Mouse (Mus musculus) 3134 (cell line): ENCODE results near the gene Golm1.
A peak's percentile ranks its signal among the peaks of the same experiment; 100 is the strongest.
"Not testable (repeated sequence)": the region's sequence is repeated elsewhere in the genome, so short reads cannot be mapped to it uniquely, and the experiment has no call there.

ENCODE experiments used
- DNase-seq: peaks from one replicate; pipeline ENCODE4 v3.0.0-alpha.2; 2011; ENCODE audit warnings: low spot score; ENCODE audit not compliant: insufficient read length; ENCODE audit errors: extremely low read depth

The Golm1 gene

GRCm38 (mm10) chr13:59603096-59603495 is 72.5 kb downstream of the Golm1 start:
- no peak for DNase-seq

GRCm38 (mm10) chr13:59592630-59593029 is 83.0 kb downstream of the Golm1 start:
- DNase-seq = no peak

GRCm38 (mm10) chr13:59592058-59592457 is 83.6 kb downstream of the Golm1 start:
- not testable (repeated sequence) for DNase-seq

GRCm38 (mm10) chr13:59590691-59591090 is 84.9 kb downstream of the Golm1 start:
- no peak for DNase-seq

GRCm38 (mm10) chr13:59589672-59590071 is 85.9 kb downstream of the Golm1 start:
- DNase-seq = no peak

GRCm38 (mm10) chr13:59587201-59587600 is 88.4 kb downstream of the Golm1 start:
- no peak for DNase-seq

GRCm38 (mm10) chr13:59585648-59586005 is 90.0 kb downstream of the Golm1 start:
- peak; percentile 67 for DNase-seq

GRCm38 (mm10) chr13:59584947-59585647 is 90.5 kb downstream of the Golm1 start, which contains the start of the genes Agtpbp1 and Naa35:
Agtpbp1 (minus strand) TSS chr13:59585227.
Naa35 (plus strand) TSS chr13:59585259.
- peak; percentile 96 for DNase-seq
